Mouse (Mus musculus): Measurements from ENCODE around the gene Swap70.
"Not testable (repeated sequence)": the region's sequence is repeated elsewhere in the genome, so short reads cannot be mapped to it uniquely, and the experiment has no call there.

The Swap70 gene

GRCm38 (mm10) chr7:110221586-110222481 is at the start of gene Swap70:
Gene Swap70 (plus strand): TSS chr7:110221711.
- DNase-seq, result peak; percentile 53

- no peak for DNase-seq
These were observed 42.3 kb upstream of the Swap70 start for GRCm38 (mm10) chr7:110179208-110179607.

- no peak for DNase-seq
These were observed 40.9 kb upstream of the Swap70 start for GRCm38 (mm10) chr7:110180613-110181012.

GRCm38 (mm10) chr7:110181446-110181845 is 40.1 kb upstream of the Swap70 start:
- DNase-seq, result no peak

GRCm38 (mm10) chr7:110184608-110185007 is 36.9 kb upstream of the Swap70 start:
- no peak for DNase-seq

GRCm38 (mm10) chr7:110189951-110190350 is 31.6 kb upstream of the Swap70 start:
- no peak for DNase-seq

- no peak for DNase-seq
These were observed 28.3 kb upstream of the Swap70 start for GRCm38 (mm10) chr7:110193186-110193585.

- DNase-seq, result no peak
These were observed 24.3 kb upstream of the Swap70 start for GRCm38 (mm10) chr7:110197176-110197575.

GRCm38 (mm10) chr7:110201933-110202332 is 19.6 kb upstream of the Swap70 start:
- no peak for DNase-seq

GRCm38 (mm10) chr7:110204208-110204607 is 17.3 kb upstream of the Swap70 start:
- no peak for DNase-seq

GRCm38 (mm10) chr7:110208341-110208740 is 13.2 kb upstream of the Swap70 start:
- no peak for DNase-seq

- no peak for DNase-seq
These were observed 12.1 kb upstream of the Swap70 start for GRCm38 (mm10) chr7:110209422-110209821.

GRCm38 (mm10) chr7:110211025-110211424 is 10.5 kb upstream of the Swap70 start:
- no peak for DNase-seq

GRCm38 (mm10) chr7:110214882-110215281 is 6.6 kb upstream of the Swap70 start:
- DNase-seq, result no peak

- no peak for DNase-seq
These were observed 393 bp upstream of the Swap70 start for GRCm38 (mm10) chr7:110221051-110221585.

- no peak for DNase-seq
These were observed 1.2 kb downstream of the Swap70 start for GRCm38 (mm10) chr7:110222583-110223182.

- no peak for DNase-seq
These were observed 2.4 kb downstream of the Swap70 start for GRCm38 (mm10) chr7:110223727-110224510.

GRCm38 (mm10) chr7:110226484-110226883 is 5.0 kb downstream of the Swap70 start:
- no peak for DNase-seq

- no peak for DNase-seq
These were observed 8.5 kb downstream of the Swap70 start for GRCm38 (mm10) chr7:110229967-110230366.

GRCm38 (mm10) chr7:110231127-110231526 is 9.6 kb downstream of the Swap70 start:
- DNase-seq, result not testable (repeated sequence)

GRCm38 (mm10) chr7:110236085-110236484 is 14.6 kb downstream of the Swap70 start:
- no peak for DNase-seq

- no peak for DNase-seq
These were observed 15.9 kb downstream of the Swap70 start for GRCm38 (mm10) chr7:110237451-110237836.

GRCm38 (mm10) chr7:110237837-110238451 is 16.4 kb downstream of the Swap70 start:
- DNase-seq, result no peak

Data from right cerebral cortex, adult 18-20 months (tissue).